Mouse (Mus musculus) small intestine, adult 2 months (tissue): Measurements from ENCODE around the gene Tmem102. TPM values are rescaled to one million over a fixed set of nuclear protein-coding genes. Genes with fewer than 3 reads are reported as not detected.

Source experiments
- H3K27ac ChIP-seq: fragments of 200-500 bp; 2 replicates; pipeline ENCODE4 v1.5.1; 2012; ENCODE audit warnings: low read depth, low read length, control low read depth, inconsistent platforms; ENCODE audit not compliant: insufficient read depth
- H3K27me3 ChIP-seq: fragments of 200-500 bp; 2 replicates; pipeline ENCODE4 v1.6.1; 2012; ENCODE audit warnings: mild to moderate bottlenecking, moderate library complexity, low read length, inconsistent platforms; ENCODE audit not compliant: control insufficient read depth, insufficient read depth
- H3K36me3 ChIP-seq: fragments of 200-500 bp; 2 replicates; pipeline ENCODE4 v1.6.1; 2012; ENCODE audit warnings: mild to moderate bottlenecking, low read length, control low read depth, inconsistent platforms; ENCODE audit not compliant: control insufficient read depth, insufficient read depth
- H3K4me1 ChIP-seq: fragments of 200-500 bp; 2 replicates; pipeline ENCODE4 v1.6.1; 2012; ENCODE audit warnings: low read length, inconsistent platforms, mixed read lengths; ENCODE audit not compliant: control insufficient read depth, insufficient read depth, insufficient read length
- H3K4me3 ChIP-seq: fragments of 200-500 bp; 2 replicates; pipeline ENCODE4 v1.5.1; 2012; ENCODE audit warnings: low read depth, mild to moderate bottlenecking, control low read depth, inconsistent platforms, low read length, moderate library complexity
- CTCF ChIP-seq: fragments of 200-500 bp; IDR thresholded peaks from 2 replicates; pipeline ENCODE4 v1.5.1; 2012; ENCODE audit warnings: low read depth, mild to moderate bottlenecking, control low read depth, inconsistent platforms, low read length, moderate library complexity, mixed read lengths; ENCODE audit not compliant: insufficient replicate concordance, insufficient read length; ENCODE audit errors: extremely low read depth
- POLR2A ChIP-seq: fragments of 200-500 bp; IDR thresholded peaks from 2 replicates; pipeline ENCODE4 v1.6.1; 2012; ENCODE audit warnings: low read depth, mild to moderate bottlenecking, control low read depth, inconsistent platforms, low read length, moderate library complexity
- WGBS: fragments of 180-500 bp; shearing (Covaris S2); methylation state at CpG from one replicate; pipeline ENCODE4 v1.1.7; 2018; 5-methylcytosine and 5-hydroxymethylcytosine counted together
- polyA plus RNA-seq: library from polyadenylated mRNA; depleted of rRNA; stranded (reverse); fragments of >200 nt; gene quantifications from 2 replicates; pipeline ENCODE4 v1.2.3, GENCODE M21; 2012

The Tmem102 gene
- polyA plus RNA-seq, 1 experiment = 63.0 TPM

DNA sequence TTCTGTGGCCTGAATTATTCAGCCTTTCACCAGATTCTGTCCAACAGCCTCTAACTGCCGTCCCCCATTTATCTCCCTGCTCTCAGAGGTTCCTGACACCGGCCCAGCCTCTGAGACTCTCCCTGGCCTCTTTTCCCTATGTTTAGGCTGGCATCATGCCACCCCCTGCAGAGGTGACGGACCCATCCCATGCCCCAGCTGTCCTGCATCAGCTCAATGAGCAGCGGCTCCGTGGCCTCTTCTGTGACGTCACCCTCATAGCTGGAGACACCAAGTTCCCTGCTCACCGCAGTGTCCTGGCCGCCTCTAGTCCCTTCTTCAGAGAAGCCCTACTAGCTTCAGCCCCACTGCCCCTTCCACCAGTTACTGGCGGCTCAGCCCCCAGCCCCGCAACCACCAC, 29.7 kb downstream of the Tmem102 start:
- Histone ChIP-seq H3K27me3 (no peaks in the 10 kb centered on the region), H3K36me3 (peaks cover 5% of the 10 kb centered on the region; the same call in 1 of the 2 replicates), H3K4me3 (no peak overlapping the region), H3K4me1 (no peaks in the 10 kb centered on the region), H3K27ac (no peak overlapping the region)
- TF ChIP-seq POLR2A = no peak
- no peak for TF ChIP-seq CTCF
- WGBS = 85% methylated on average over 10 of the region's 10 CpGs

DNA sequence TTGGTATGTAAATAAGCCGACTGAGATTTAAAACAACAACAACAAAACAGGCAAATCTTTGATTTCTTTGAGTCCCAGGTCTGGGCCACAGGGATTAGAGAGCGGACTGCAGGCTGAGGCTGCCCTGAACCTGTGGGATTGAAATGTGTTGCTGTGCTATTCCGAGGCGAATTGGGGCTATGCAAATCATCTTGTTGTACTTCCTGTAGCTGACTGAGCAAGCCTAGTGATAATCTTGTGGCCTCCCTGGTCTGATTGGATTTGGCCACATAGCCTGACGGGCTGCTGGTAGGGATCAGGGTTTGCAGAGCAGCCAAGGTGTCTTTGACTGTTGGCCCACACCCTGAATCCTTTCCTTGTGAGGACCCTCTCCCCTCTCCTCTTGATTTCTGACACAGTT, 30.5 kb downstream of the Tmem102 start:
- WGBS = 57% methylated on average over 5 of the region's 5 CpGs
- H3K4me1 ChIP-seq = no peaks in the 10 kb centered on the region
- no peak for TF ChIP-seq POLR2A
- no peak for TF ChIP-seq CTCF
- H3K27ac ChIP-seq = no peak overlapping the region
- peaks cover 5% of the 10 kb centered on the region; the same call in 1 of the 2 replicates for H3K36me3 ChIP-seq
- no peaks in the 10 kb centered on the region for H3K27me3 ChIP-seq
- H3K4me3 ChIP-seq = no peak overlapping the region

DNA sequence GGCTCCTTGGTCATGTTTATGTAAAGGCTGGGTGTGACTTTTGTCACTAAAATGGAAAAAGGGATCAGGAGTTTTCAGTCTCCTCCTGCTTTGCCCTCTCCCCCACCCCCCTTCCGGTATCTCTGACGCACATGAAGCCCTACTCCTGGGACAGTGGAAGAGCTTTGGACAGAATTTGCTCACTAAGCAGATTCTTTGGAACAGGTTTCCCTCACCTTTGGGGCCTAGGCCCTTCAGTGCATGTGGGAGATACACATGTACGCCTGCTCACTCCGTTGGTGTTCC, 37.9 kb downstream of the Tmem102 start:
- Histone ChIP-seq H3K4me1 (peaks cover 3% of the 10 kb centered on the region), H3K4me3 (no peak overlapping the region), H3K27ac (no peak overlapping the region), H3K36me3 (no peaks in the 10 kb centered on the region), H3K27me3 (no peaks in the 10 kb centered on the region)
- WGBS = 85% methylated on average over 4 of the region's 4 CpGs
- no peak for TF ChIP-seq CTCF
- no peak for TF ChIP-seq POLR2A

DNA sequence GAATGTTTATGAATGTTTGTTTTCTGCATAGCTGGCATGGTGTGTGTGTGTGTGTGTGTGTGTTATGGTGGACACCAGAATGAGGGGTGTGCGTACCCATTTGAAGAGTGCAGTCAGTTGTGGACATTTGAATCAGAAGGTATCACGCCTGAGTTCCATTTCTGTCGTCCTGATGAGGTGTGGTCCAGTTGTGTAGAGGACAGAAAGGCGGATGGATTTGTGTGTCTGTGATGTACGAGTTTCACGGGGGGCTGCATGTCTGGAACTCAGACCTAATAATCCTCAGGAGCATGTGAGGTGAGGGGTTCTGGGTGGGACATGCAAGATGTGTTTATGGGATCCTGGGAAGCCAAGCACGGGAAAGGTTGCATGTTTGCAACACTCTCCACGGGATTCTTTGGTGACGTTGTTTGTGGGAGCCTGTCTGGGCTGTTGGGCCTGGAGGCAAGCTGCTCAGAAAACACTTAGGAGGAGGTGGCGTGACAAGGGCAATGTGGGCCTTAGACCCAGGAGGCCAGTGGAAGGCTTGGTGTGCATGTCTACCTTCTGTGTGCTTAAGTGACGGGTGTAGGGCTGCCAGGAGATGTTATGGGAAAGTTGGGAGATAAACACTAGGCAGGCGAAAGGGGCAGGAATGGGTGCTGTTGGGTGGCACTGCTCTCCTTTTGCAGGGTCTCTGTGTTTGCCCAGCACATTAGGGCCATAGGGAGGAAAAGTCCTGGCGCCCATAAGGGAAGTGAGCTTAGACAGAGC, 38.4 kb downstream of the Tmem102 start:
- H3K4me3 ChIP-seq = peak overlapping the region; percentile 29
- H3K27ac ChIP-seq = 0 out of 2 replicates have a peak overlapping the region, but pooled peaks have one; percentile 30
- 75% methylated on average over 13 of the region's 13 CpGs for WGBS

DNA sequence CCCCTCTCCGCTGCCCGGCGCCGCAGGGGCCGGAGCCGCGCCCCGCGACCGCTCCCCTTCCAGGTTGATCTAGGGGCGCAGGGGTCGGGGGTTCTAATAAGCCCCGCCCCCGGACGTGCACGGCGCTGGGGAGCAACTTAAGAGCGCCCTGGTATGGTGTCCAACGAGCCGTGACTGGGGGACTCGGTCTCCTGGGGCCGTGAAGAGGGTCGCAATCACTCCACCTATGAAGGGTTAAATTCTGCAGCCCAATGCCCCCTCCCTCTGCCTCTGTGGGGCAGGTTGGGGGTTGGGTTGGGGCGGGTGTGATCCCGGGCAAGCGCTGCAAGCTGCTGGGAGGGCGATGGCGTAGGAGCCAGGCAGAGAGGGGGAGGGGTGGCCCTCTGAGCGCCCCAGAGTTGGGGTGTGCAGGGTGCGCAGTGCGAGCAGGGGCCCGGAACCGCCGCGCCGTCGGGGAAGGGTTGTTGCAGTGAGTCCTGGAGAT, 39.3 kb downstream of the Tmem102 start:
- no peaks in the 10 kb centered on the region for H3K27me3 ChIP-seq
- WGBS = under 1% methylated on average over 32 of the region's 37 CpGs
- no peaks in the 10 kb centered on the region for H3K36me3 ChIP-seq
- peaks cover 3% of the 10 kb centered on the region for H3K4me1 ChIP-seq
- peak overlapping the region; percentile 98 for H3K4me3 ChIP-seq
- no peak for TF ChIP-seq CTCF
- TF ChIP-seq POLR2A = peak; percentile 24; the same call in 1 of the 2 replicates
- peak overlapping the region; percentile 77 for H3K27ac ChIP-seq

More for the DNA sequence above, 38.4 kb downstream of the Tmem102 start:
- Histone ChIP-seq H3K4me1 (peaks cover 3% of the 10 kb centered on the region), H3K27me3 (no peaks in the 10 kb centered on the region), H3K36me3 (no peaks in the 10 kb centered on the region)
- TF ChIP-seq POLR2A = peak; percentile 40; the same call in 1 of the 2 replicates
- TF ChIP-seq CTCF = no peak

DNA sequence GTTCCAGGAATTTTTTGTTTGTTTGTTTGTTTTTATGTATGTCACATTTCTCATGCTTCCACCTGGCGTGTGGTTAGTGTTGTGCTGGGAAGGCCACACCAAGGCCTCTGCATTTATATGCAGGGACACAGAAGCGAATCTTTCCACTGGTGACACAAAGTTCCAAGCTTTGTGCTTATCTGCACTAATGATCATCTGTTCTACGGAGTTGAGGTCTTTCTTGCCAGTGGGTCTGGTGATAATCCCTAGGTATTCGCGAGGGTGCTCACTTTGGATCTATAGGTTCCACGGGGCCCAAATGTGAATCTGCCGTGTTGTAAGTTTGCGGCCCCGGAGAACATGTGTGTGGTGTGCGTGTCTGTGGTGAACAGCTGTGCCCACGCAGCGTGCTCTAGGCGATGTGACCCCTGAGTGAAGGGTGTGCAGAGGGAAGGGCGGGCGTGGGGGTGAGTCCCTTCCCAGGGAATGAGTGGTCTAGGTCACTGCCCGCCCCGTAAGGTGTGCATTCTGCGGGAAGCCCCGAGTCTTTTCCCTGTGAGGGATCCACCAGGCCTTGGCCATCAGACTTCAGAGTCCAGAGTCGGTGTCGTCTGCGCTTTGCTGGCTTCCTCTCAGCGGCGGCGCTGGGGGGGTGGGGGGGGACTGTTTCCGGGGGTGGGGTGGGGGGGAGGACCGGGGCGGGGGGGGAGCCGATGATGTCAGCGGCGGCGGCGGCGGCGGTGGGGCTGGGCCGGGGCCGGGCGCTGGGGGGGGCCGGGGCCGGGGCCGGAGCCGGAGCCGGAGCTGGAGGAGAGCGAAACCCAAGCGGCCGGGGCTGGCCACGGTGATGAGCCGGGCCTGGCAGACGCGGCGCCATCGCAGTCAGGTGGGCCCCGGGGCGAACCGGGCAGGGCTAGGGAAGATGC, 40.0 kb downstream of the Tmem102 start, which contains the start of gene Zbtb4:
TSS of gene Zbtb4 (plus strand) at position 692 of the 905 bp plus-strand sequence.
- TF ChIP-seq CTCF = no peak
- no peak for TF ChIP-seq POLR2A
- peak within 1 kb of the TSS; percentile 77 for H3K27ac ChIP-seq
- peaks cover 3% of the 10 kb centered on the region for H3K4me1 ChIP-seq
- WGBS = 27% methylated on average over 40 of the region's 55 CpGs
- no peaks in the 10 kb centered on the region for H3K36me3 ChIP-seq
- peak within 1 kb of the TSS; percentile 98 for H3K4me3 ChIP-seq
- H3K27me3 ChIP-seq = no peaks in the 10 kb centered on the region

DNA sequence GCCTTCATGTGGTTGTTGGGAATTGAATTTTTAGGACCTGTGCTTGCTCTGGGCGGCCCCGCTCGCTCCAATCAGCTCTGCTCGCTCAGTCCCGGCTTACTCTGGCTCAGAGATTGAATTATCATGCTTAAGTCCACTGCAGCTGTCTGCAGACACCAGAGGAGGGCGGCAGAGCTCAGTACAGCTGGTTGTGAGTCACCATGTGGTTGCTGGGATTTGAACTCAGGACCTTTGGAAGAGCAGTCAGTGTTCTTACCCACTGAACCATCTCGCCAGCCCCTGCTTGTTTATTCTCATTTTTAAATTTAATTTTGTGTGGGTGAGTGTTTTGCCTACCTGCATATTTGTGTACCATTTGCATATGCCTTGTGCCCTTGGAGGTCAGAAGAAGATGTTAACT, 41.9 kb downstream of the Tmem102 start:
- no peaks in the 10 kb centered on the region for H3K27me3 ChIP-seq
- peaks cover 6% of the 10 kb centered on the region for H3K4me1 ChIP-seq
- WGBS = 75% methylated on average over 7 of the region's 7 CpGs
- H3K36me3 ChIP-seq = no peaks in the 10 kb centered on the region
- no peak overlapping the region for H3K27ac ChIP-seq
- TF ChIP-seq POLR2A (no peak), CTCF (peak; percentile 33; the same call in 1 of the 2 replicates)
- H3K4me3 ChIP-seq = no peak overlapping the region
